Mouse (Mus musculus): ENCODE measurements around the gene Gm9936. TPM values are rescaled to one million over a fixed set of nuclear protein-coding genes. Genes with fewer than 3 reads are reported as not detected.

Gene Gm9936
- total RNA-seq, 2 experiments from 2014 or later = 0.37 to 0.63 TPM

Small RNAs within 50 kb of the gene (microRNA-seq; reads per million reads assigned to microRNA genes)
- gene Mir6240 = 1.5 to 2.5 reads per million in 2 experiments

Other genes with a start within 250 kb of the Gm9936 start
- gene Trpv4, start 200.3 kb downstream of the Gm9936 start, total RNA-seq (2021) = 1 to 10 TPM; 1.3 to 2.6 TPM
- gene Gltp, start 167.7 kb downstream of the Gm9936 start, total RNA-seq (2021) = 10 to 100 TPM; 29.8 to 30.7 TPM
- gene Tchp, start 150.9 kb downstream of the Gm9936 start, total RNA-seq (2021) = 10 to 100 TPM; 13.0 to 13.3 TPM
- 10 to 100 TPM; 44.5 to 48.1 TPM for gene Ankrd13a, start 84.0 kb downstream of the Gm9936 start, total RNA-seq (2021)
- gene Git2, start 83.2 kb downstream of the Gm9936 start, total RNA-seq (2021) = 10 to 100 TPM; 44.5 to 45.6 TPM
- 100 to 1,000 TPM; 162 to 169 TPM for gene 1500011B03Rik, start 35.2 kb downstream of the Gm9936 start, total RNA-seq (2021)
- not detected for gene 4930519G04Rik, start 5.0 kb downstream of the Gm9936 start, total RNA-seq (2021)
- 1 to 10 TPM; 1.6 to 2.8 TPM for gene Oasl2, start 38.3 kb upstream of the Gm9936 start, total RNA-seq (2021)
- gene Oasl1, start 64.6 kb upstream of the Gm9936 start, total RNA-seq (2021) = not detected
- 100 to 1,000 TPM; 228 to 232 TPM for gene 2210016L21Rik, start 83.5 kb upstream of the Gm9936 start, total RNA-seq (2021)
- not detected for gene Hnf1a, start 112.4 kb upstream of the Gm9936 start, total RNA-seq (2021)
- 10 to 100 TPM; 76.9 to 77.9 TPM for gene Sppl3, start 152.5 kb upstream of the Gm9936 start, total RNA-seq (2021)
- not detected for gene Gm10401, start 239.6 kb upstream of the Gm9936 start, total RNA-seq (2021)

All from layer of hippocampus, adult 18-20 months (tissue).